Mouse (Mus musculus) hindbrain, embryonic 13.5 days (tissue): ENCODE results near the gene Cx3cr1. TPM values are rescaled to one million over a fixed set of nuclear protein-coding genes. Genes with fewer than 3 reads are reported as not detected.
"Not testable (repeated sequence)": the region's sequence is repeated elsewhere in the genome, so short reads cannot be mapped to it uniquely, and the experiment has no call there.

ENCODE experiments used
- ATAC-seq: fragments of 200-750 bp; cut with Nextera tagmentation; 2 replicates; pipeline ENCODE4 v1.8.0; 2017; ENCODE audit warnings: moderate TSS enrichment; ENCODE audit not compliant: low FRiP score
- H3K27ac ChIP-seq: fragments of 300-500 bp; sonication (generic); 2 replicates; pipeline ENCODE4 v1.5.1; 2015; ENCODE audit warnings: inconsistent platforms, mild to moderate bottlenecking, moderate library complexity
- H3K27me3 ChIP-seq: fragments of 300-500 bp; sonication (generic); 2 replicates; pipeline ENCODE4 v1.6.1; 2015; ENCODE audit warnings: mild to moderate bottlenecking, inconsistent platforms
- H3K36me3 ChIP-seq: fragments of 300-500 bp; sonication (generic); 2 replicates; pipeline ENCODE4 v1.6.1; 2015; ENCODE audit warnings: mild to moderate bottlenecking, inconsistent platforms
- H3K4me1 ChIP-seq: fragments of 300-500 bp; sonication (generic); replicated peaks from 2 replicates; pipeline ENCODE4 v1.6.1; 2015; ENCODE audit warnings: inconsistent platforms
- H3K4me2 ChIP-seq: fragments of 300-500 bp; sonication (generic); 2 replicates; pipeline ENCODE4 v1.6.1; 2015; ENCODE audit warnings: inconsistent platforms, mild to moderate bottlenecking, moderate library complexity
- H3K4me3 ChIP-seq: fragments of 300-500 bp; sonication (generic); 2 replicates; pipeline ENCODE4 v1.5.1; 2015; ENCODE audit warnings: mild to moderate bottlenecking, inconsistent platforms
- H3K9ac ChIP-seq: fragments of 300-500 bp; sonication (generic); 2 replicates; pipeline ENCODE4 v1.6.1; 2015; ENCODE audit warnings: mild to moderate bottlenecking, inconsistent platforms
- H3K9me3 ChIP-seq: fragments of 300-500 bp; sonication (generic); 2 replicates; pipeline ENCODE4 v1.6.1; 2016; ENCODE audit warnings: inconsistent platforms
- WGBS: fragments of 180-500 bp; shearing (Covaris S2); methylation state at CpG from one replicate; pipeline ENCODE4 v1.1.7; 2015; 5-methylcytosine and 5-hydroxymethylcytosine counted together
- polyA plus RNA-seq: library from polyadenylated mRNA; unstranded; fragments of >200 nt; fragmentation: Nextera tagmentation; extraction: Ambion mirVana; gene quantifications from 2 replicates; pipeline ENCODE4 v1.2.1, GENCODE M21; 2015

The Cx3cr1 gene
- polyA plus RNA-seq, result 8.9 and 9.5 TPM in 2 replicates

GRCm38 (mm10) chr9:120069779-120070178 is at the start of gene Cx3cr1:
Gene Cx3cr1 (minus strand): TSS chr9:120069879.
- Histone ChIP-seq H3K9me3 (no peaks in the 10 kb centered on the region), H3K4me3 (no peak within 1 kb of the TSS), H3K4me1 (no peaks in the 10 kb centered on the region), H3K27me3 (no peaks in the 10 kb centered on the region; the same call in 1 of the 2 replicates), H3K36me3 (no peaks in the 10 kb centered on the region), H3K4me2 (no peak within 1 kb of the TSS), H3K9ac (no peak within 1 kb of the TSS), H3K27ac (no peak within 1 kb of the TSS)
- no peak for ATAC-seq
- 86% methylated on average over 11 of the region's 11 CpGs for WGBS

GRCm38 (mm10) chr9:120118212-120118611 is 48.5 kb upstream of the Cx3cr1 start:
- no peak overlapping the region for H3K4me3 ChIP-seq
- no peak overlapping the region for H3K9ac ChIP-seq
- peaks cover 63% of the 10 kb centered on the region for H3K36me3 ChIP-seq
- no peaks in the 10 kb centered on the region for H3K4me1 ChIP-seq
- no peaks in the 10 kb centered on the region for H3K9me3 ChIP-seq
- ATAC-seq, result no peak
- no peaks in the 10 kb centered on the region for H3K27me3 ChIP-seq
- WGBS, result 94% methylated on average over 4 of the region's 4 CpGs
- H3K4me2 ChIP-seq, result no peak overlapping the region
- no peak overlapping the region for H3K27ac ChIP-seq

DNA sequence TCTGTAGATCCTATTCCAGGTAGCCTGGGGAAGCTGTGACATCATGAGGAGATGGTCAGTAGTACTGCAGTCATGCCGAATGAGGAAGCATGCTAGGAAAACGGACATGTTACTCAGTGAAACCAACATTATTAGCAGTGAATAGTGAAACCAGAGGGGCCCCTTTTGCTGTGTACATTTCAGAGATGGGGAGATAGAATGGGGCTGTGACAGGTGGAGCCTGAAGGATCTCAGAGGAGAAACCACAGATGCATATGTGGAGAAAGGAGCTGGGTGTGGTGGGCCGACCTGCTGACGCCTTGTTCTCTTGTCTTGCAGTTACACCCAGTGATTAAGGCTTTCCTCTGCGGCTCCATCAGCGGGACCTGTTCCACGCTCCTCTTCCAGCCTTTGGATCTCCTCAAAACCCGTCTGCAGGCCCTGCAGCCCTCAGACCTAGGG is 46.5 kb upstream of the Cx3cr1 start:
- no peak for ATAC-seq
- 88% methylated on average over 8 of the region's 8 CpGs for WGBS

GRCm38 (mm10) chr9:120115580-120115979 is 45.9 kb upstream of the Cx3cr1 start:
- peaks cover 9% of the 10 kb centered on the region for H3K4me1 ChIP-seq
- H3K4me2 ChIP-seq, result no peak overlapping the region
- no peak for ATAC-seq
- no peak overlapping the region for H3K9ac ChIP-seq
- H3K4me3 ChIP-seq, result no peak overlapping the region
- WGBS, result 77% methylated on average over 5 of the region's 5 CpGs
- no peak overlapping the region for H3K27ac ChIP-seq
- no peaks in the 10 kb centered on the region for H3K9me3 ChIP-seq
- peaks cover 41% of the 10 kb centered on the region for H3K36me3 ChIP-seq
- H3K27me3 ChIP-seq, result no peaks in the 10 kb centered on the region

More for the DNA sequence above, 46.5 kb upstream of the Cx3cr1 start:
- Histone ChIP-seq H3K4me3 (no peak overlapping the region), H3K4me1 (peaks cover 4% of the 10 kb centered on the region), H3K9me3 (no peaks in the 10 kb centered on the region), H3K4me2 (no peak overlapping the region), H3K36me3 (peaks cover 47% of the 10 kb centered on the region), H3K27ac (no peak overlapping the region), H3K27me3 (no peaks in the 10 kb centered on the region), H3K9ac (no peak overlapping the region)

GRCm38 (mm10) chr9:120114789-120115151 is 45.1 kb upstream of the Cx3cr1 start:
- Histone ChIP-seq H3K9ac (0 out of 2 replicates have a peak overlapping the region, but pooled peaks have one; percentile 35), H3K9me3 (no peaks in the 10 kb centered on the region), H3K4me1 (peaks cover 9% of the 10 kb centered on the region), H3K4me2 (no peak overlapping the region), H3K36me3 (peaks cover 33% of the 10 kb centered on the region), H3K4me3 (no peak overlapping the region), H3K27ac (no peak overlapping the region), H3K27me3 (no peaks in the 10 kb centered on the region)
- no peak for ATAC-seq
- 85% methylated on average over 2 of the region's 2 CpGs for WGBS

GRCm38 (mm10) chr9:120114051-120114788 is 44.5 kb upstream of the Cx3cr1 start:
- Histone ChIP-seq H3K27me3 (no peaks in the 10 kb centered on the region), H3K36me3 (peaks cover 27% of the 10 kb centered on the region), H3K9ac (no peak overlapping the region), H3K4me1 (peaks cover 9% of the 10 kb centered on the region), H3K4me3 (no peak overlapping the region), H3K27ac (no peak overlapping the region), H3K9me3 (no peaks in the 10 kb centered on the region), H3K4me2 (no peak overlapping the region)
- WGBS, result 95% methylated on average over 17 of the region's 17 CpGs
- no peak for ATAC-seq

- H3K27ac ChIP-seq, result no peak overlapping the region
- no peaks in the 10 kb centered on the region for H3K27me3 ChIP-seq
- 91% methylated on average over 7 of the region's 7 CpGs for WGBS
- H3K9ac ChIP-seq, result no peak overlapping the region
- H3K4me2 ChIP-seq, result no peak overlapping the region
- H3K36me3 ChIP-seq, result peaks cover 22% of the 10 kb centered on the region
- no peaks in the 10 kb centered on the region for H3K9me3 ChIP-seq
- ATAC-seq, result no peak
- H3K4me1 ChIP-seq, result peaks cover 9% of the 10 kb centered on the region
- H3K4me3 ChIP-seq, result no peak overlapping the region
These were observed 43.8 kb upstream of the Cx3cr1 start for GRCm38 (mm10) chr9:120113456-120113855.

DNA sequence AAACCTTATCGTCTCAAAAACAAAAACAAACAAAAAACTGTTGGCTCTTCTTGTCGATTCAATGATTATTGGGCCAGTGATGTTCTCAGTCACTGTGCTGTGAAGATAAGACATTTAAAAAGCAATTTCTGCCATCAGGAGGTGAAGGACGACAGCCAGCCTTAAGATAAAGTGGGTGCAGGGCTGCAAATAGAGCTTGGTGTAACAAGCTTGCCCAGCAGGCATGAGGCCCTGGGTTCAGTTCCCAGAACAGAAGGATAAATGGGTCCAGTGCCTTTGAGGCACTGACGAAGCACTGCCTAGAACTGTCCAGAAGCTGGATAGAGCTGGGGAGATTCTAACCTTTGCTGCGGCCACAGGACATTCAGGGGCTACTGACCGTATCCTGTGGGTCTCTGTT is 42.8 kb upstream of the Cx3cr1 start:
- ATAC-seq, result no peak
- Histone ChIP-seq H3K4me2 (no peak overlapping the region), H3K9me3 (no peaks in the 10 kb centered on the region), H3K4me1 (peaks cover 9% of the 10 kb centered on the region), H3K36me3 (peaks cover 12% of the 10 kb centered on the region), H3K9ac (no peak overlapping the region), H3K27ac (no peak overlapping the region), H3K27me3 (no peaks in the 10 kb centered on the region), H3K4me3 (no peak overlapping the region)
- 93% methylated on average over 6 of the region's 6 CpGs for WGBS

GRCm38 (mm10) chr9:120111156-120111945 is 41.7 kb upstream of the Cx3cr1 start:
- no peaks in the 10 kb centered on the region for H3K27me3 ChIP-seq
- no peaks in the 10 kb centered on the region for H3K9me3 ChIP-seq
- H3K4me3 ChIP-seq, result peak overlapping the region; percentile 81
- H3K36me3 ChIP-seq, result peaks cover under 1% of the 10 kb centered on the region
- 84% methylated on average over 15 of the region's 15 CpGs for WGBS
- peak overlapping the region; percentile 68 for H3K4me2 ChIP-seq
- peak overlapping the region; percentile 65 for H3K9ac ChIP-seq
- peak overlapping the region; percentile 97 for H3K27ac ChIP-seq
- H3K4me1 ChIP-seq, result peaks cover 9% of the 10 kb centered on the region
- ATAC-seq, result no peak

DNA sequence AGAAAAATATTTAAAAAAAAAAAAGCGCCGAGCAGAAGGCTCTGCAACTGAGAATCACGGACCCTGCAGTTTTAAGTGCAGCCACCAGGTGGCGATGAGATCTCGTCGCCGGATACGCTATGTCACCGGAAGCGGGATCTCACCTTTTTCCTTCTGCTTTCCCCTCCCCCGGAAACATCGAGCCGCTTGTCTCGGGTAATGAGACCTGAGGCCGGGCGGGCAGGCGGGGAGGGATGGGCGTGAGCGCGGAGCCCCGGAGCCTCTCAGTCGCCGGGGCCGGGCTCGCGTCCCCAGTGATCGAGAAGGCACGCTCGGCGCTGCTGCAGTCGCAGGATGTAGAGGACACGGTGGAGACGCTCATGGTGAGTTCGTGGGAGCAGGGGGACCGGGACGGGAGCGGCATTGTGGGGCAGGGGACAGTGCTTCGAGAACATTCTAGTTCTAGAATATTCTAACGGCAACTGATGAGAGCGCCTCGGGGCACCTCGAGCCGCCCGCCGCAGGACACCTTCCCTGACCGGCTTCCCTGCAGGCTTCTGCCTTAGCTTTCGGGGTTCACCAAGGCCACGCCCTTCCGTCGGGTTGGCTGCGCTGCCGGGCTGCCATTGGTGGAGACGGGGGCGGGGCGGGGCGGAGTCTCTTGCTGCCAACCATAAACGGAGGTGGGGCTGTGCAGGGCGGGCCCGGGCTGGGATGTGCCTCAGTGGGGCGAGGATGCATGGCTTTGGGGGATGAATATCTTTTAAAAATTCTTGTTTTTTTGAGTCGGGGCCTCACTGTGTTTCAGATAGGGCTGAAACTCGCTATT is 40.7 kb upstream of the Cx3cr1 start, which contains the start of gene Slc25a38:
Gene Slc25a38, plus strand, starts transcription at position 164 of the 808 bp plus-strand sequence.
- peak; percentile 98 for ATAC-seq
- no peaks in the 10 kb centered on the region for H3K9me3 ChIP-seq
- no peaks in the 10 kb centered on the region for H3K27me3 ChIP-seq
- peak within 1 kb of the TSS; percentile 81 for H3K4me3 ChIP-seq
- H3K4me2 ChIP-seq, result peak within 1 kb of the TSS; percentile 68
- no peaks in the 10 kb centered on the region for H3K36me3 ChIP-seq
- H3K27ac ChIP-seq, result peak within 1 kb of the TSS; percentile 97
- peaks cover 9% of the 10 kb centered on the region for H3K4me1 ChIP-seq
- 1% methylated on average over 62 of the region's 62 CpGs for WGBS
- H3K9ac ChIP-seq, result peak within 1 kb of the TSS; percentile 88

DNA sequence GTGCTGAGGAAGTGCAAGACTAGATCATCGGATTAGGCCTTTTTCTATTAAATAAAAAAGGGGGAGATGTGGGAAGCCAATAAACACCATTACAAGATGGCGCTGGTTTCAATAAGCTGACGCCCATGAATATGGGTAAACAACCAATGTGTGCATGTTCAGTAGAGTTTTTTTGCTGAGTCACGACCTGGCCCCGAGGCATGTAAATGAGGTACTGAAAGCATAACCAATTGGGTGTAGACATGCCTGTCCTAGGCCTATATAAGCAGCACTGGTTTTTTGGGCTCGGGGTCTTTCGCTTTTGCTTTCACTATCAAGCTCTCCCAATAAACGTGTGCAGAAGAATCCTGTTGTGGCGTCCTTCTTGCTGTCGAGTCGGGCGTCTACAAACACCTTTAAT is 39.3 kb upstream of the Cx3cr1 start:
- not testable (repeated sequence) for H3K4me3 ChIP-seq, H3K9me3 ChIP-seq, H3K27me3 ChIP-seq, H3K4me2 ChIP-seq, H3K9ac ChIP-seq, H3K36me3 ChIP-seq, ATAC-seq, H3K27ac ChIP-seq, H3K4me1 ChIP-seq
- 96% methylated on average over 12 of the region's 12 CpGs for WGBS

GRCm38 (mm10) chr9:120101165-120101564 is 31.5 kb upstream of the Cx3cr1 start:
- no peak for ATAC-seq
- Histone ChIP-seq H3K27me3 (no peaks in the 10 kb centered on the region), H3K4me1 (no peaks in the 10 kb centered on the region), H3K27ac (no peak overlapping the region), H3K4me3 (no peak overlapping the region), H3K9me3 (peaks cover 12% of the 10 kb centered on the region), H3K36me3 (no peaks in the 10 kb centered on the region), H3K9ac (no peak overlapping the region), H3K4me2 (no peak overlapping the region)
- 100% methylated on average over 2 of the region's 2 CpGs for WGBS
